Comparison of ENCODE assay signal across 13 mouse cellular contexts in the genomic region with DNA sequence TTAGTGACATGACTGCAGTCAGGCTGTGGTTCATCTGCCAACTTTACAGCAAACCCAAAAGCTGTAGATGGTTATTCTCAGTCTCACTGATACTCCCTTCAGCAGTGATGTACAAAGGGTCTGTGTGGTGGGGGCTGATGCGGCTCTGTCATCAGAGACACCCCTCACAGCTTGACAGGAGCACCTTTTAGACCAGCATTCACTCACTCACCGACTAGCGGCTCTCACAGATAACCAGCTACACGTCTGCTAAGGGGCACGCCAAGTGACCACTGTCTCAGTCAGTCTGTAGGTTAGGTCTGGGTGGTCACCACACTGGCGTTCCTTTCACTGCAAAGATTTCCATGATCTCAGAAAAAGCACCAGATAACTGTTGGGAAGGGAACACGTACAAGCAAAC. TPM values are rescaled to one million over a fixed set of nuclear protein-coding genes. Genes with fewer than 3 reads are reported as not detected.
A peak's percentile ranks its signal among the peaks of the same experiment; 100 is the strongest.
DNase-seq lines count a peak whose midpoint lies in the region; ATAC-seq and TF ChIP-seq lines count a peak whose summit lies in the region.
"Had no signal": no experiment of that assay in that cellular context is flagged by ENCODE, and none has a peak within 500 bp of the region (broad histone marks: within the 10 kb centered on the region; RNA-seq: fewer than 3 reads in every experiment).

No protein-coding gene starts in this region.

- peak overlapping the region; percentile 55; the same call in 1 of the 2 replicates for H3K4me3 ChIP-seq in kidney, postnatal 0 days (replicated peaks; ENCODE audit: low read depth, low read length)
- H3K4me3 ChIP-seq in hindbrain, postnatal 0 days (ENCODE audit: low read length) = peak overlapping the region; percentile 69
- H3K4me3 ChIP-seq in neural tube, embryonic 13.5 days = peak overlapping the region; percentile 63
- no peak overlapping the region for H3K4me3 ChIP-seq in layer of hippocampus, adult 2 months
- H3K4me3 ChIP-seq: limb, embryonic 13.5 days; megakaryocyte, embryonic 14.5 days had no signal

- no peak for TF ChIP-seq CTCF in kidney, postnatal 0 days (IDR thresholded peaks at IDR 0.05; ENCODE audit: low read depth)
- TF ChIP-seq CTCF in hindbrain, postnatal 0 days (IDR thresholded peaks at IDR 0.05; ENCODE audit: low read depth) = no peak
- no peak for TF ChIP-seq CTCF in layer of hippocampus, adult 2 months (conservative IDR thresholded peaks at IDR 0.05)

- no peaks in the 10 kb centered on the region for H3K9me3 ChIP-seq in kidney, postnatal 0 days (replicated peaks; ENCODE audit: low read length)
- no peaks in the 10 kb centered on the region for H3K9me3 ChIP-seq in hindbrain, postnatal 0 days (ENCODE audit: low read length)
- H3K9me3 ChIP-seq in neural tube, embryonic 13.5 days = no peaks in the 10 kb centered on the region
- H3K9me3 ChIP-seq: limb, embryonic 13.5 days had no signal

- ATAC-seq in kidney, postnatal 0 days (replicated peaks; ENCODE audit: low FRiP score, low read depth) = no peak
- ATAC-seq in hindbrain, postnatal 0 days = no peak
- no peak for ATAC-seq in neural tube, embryonic 13.5 days (ENCODE audit: low read depth)

- H3K27ac ChIP-seq in kidney, postnatal 0 days = no peak overlapping the region
- no peak overlapping the region for H3K27ac ChIP-seq in hindbrain, postnatal 0 days
- 0 out of 2 replicates have a peak overlapping the region, but pooled peaks have one; percentile 28 for H3K27ac ChIP-seq in neural tube, embryonic 13.5 days (replicated peaks)
- H3K27ac ChIP-seq in layer of hippocampus, adult 2 months = no peak overlapping the region
- H3K27ac ChIP-seq: limb, embryonic 13.5 days had no signal

- H3K9ac ChIP-seq in kidney, postnatal 0 days (ENCODE audit: low read depth, low read length) = no peak overlapping the region
- H3K9ac ChIP-seq in hindbrain, postnatal 0 days (replicated peaks; ENCODE audit: low read length) = peak overlapping the region; percentile 35
- peak overlapping the region; percentile 27; the same call in 1 of the 2 replicates for H3K9ac ChIP-seq in neural tube, embryonic 13.5 days
- H3K9ac ChIP-seq: limb, embryonic 13.5 days had no signal

- peak; percentile 36 for DNase-seq in cerebellum, adult 11 months
- no peak for DNase-seq in cerebellum, postnatal 4 days (ENCODE audit: low spot score in 2 of 2)
- no peak for DNase-seq in kidney, postnatal 0 days (ENCODE audit: low spot score)
- no peak for DNase-seq in kidney, adult 11 months
- DNase-seq in hindbrain, postnatal 0 days (ENCODE audit: low spot score) = no peak
- no peak for DNase-seq in layer of hippocampus, adult 2 months (ENCODE audit: low spot score in 2 of 2)
- DNase-seq in urinary bladder, postnatal 14 days (ENCODE audit: low spot score) = no peak
- DNase-seq: gastrocnemius, postnatal 36 days; spleen, adult 18-20 months; thymus, adult 18-20 months had no signal

- H3K36me3 ChIP-seq in kidney, postnatal 0 days (ENCODE audit: insufficient read depth, low read length) = no peaks in the 10 kb centered on the region
- H3K36me3 ChIP-seq in hindbrain, postnatal 0 days (ENCODE audit: insufficient read depth, low read length) = no peaks in the 10 kb centered on the region
- H3K36me3 ChIP-seq in neural tube, embryonic 13.5 days = no peaks in the 10 kb centered on the region
- H3K36me3 ChIP-seq: limb, embryonic 13.5 days had no signal

- WGBS in kidney, postnatal 0 days = 77% methylated on average over 7 of the region's 7 CpGs
- WGBS in hindbrain, postnatal 0 days = 58% methylated on average over 7 of the region's 7 CpGs
- WGBS in neural tube, embryonic 13.5 days = 74% methylated on average over 7 of the region's 7 CpGs

- H3K4me2 ChIP-seq in kidney, postnatal 0 days (ENCODE audit: low read length) = no peak overlapping the region
- H3K4me2 ChIP-seq in hindbrain, postnatal 0 days (ENCODE audit: low read depth, low read length) = peak overlapping the region; percentile 90
- peak overlapping the region; percentile 89 for H3K4me2 ChIP-seq in neural tube, embryonic 13.5 days
- H3K4me2 ChIP-seq: limb, embryonic 13.5 days had no signal

- 0 out of 2 replicates have a peak, but pooled peaks cover 7% of the 10 kb centered on the region for H3K4me1 ChIP-seq in kidney, postnatal 0 days (replicated peaks; ENCODE audit: insufficient read depth, low read length)
- 0 out of 2 replicates have a peak, but pooled peaks cover 5% of the 10 kb centered on the region for H3K4me1 ChIP-seq in hindbrain, postnatal 0 days (ENCODE audit: insufficient read depth, low read length)
- H3K4me1 ChIP-seq in neural tube, embryonic 13.5 days (replicated peaks) = peaks cover 38% of the 10 kb centered on the region

- H3K27me3 ChIP-seq in kidney, postnatal 0 days (ENCODE audit: insufficient read depth, low read length) = peaks cover 51% of the 10 kb centered on the region
- no peaks in the 10 kb centered on the region for H3K27me3 ChIP-seq in hindbrain, postnatal 0 days (ENCODE audit: insufficient read depth, low read length)
- peaks cover 38% of the 10 kb centered on the region for H3K27me3 ChIP-seq in neural tube, embryonic 13.5 days

RNA-seq across cellular contexts. Expression of a gene that starts 2.0 kb away (rescaled TPM):
- 13.0 and 14.5 TPM in 2 replicates for polyA plus RNA-seq in kidney, postnatal 0 days (2015; fragmentation: Nextera tagmentation; extraction: Ambion mirVana)
- 204 and 226 TPM in 2 replicates for total RNA-seq in hindbrain, postnatal 0 days (2014; rRNA removed)
- polyA plus RNA-seq in hindbrain, postnatal 0 days (2015; fragmentation: Nextera tagmentation; extraction: Ambion mirVana) = 41.9 and 42.8 TPM in 2 replicates
- polyA plus RNA-seq in neural tube, embryonic 13.5 days (2015; fragmentation: Nextera tagmentation; extraction: Ambion mirVana) = 45.8 and 51.3 TPM in 2 replicates
- 10 to 100 TPM; 47.1 to 48.7 TPM for total RNA-seq in layer of hippocampus, adult 2 months (2021)
